Mouse (Mus musculus): ENCODE data around the gene Ecel1. TPM values are rescaled to one million over a fixed set of nuclear protein-coding genes. Genes with fewer than 3 reads are reported as not detected.

The Ecel1 gene
- total RNA-seq (2014; rRNA removed; ENCODE audit: low replicate concordance) (0.46 and 2.2 TPM in 2 replicates), polyA plus RNA-seq (2015; fragmentation: Nextera tagmentation; extraction: Ambion mirVana) (0.41 and 0.55 TPM in 2 replicates)

DNA sequence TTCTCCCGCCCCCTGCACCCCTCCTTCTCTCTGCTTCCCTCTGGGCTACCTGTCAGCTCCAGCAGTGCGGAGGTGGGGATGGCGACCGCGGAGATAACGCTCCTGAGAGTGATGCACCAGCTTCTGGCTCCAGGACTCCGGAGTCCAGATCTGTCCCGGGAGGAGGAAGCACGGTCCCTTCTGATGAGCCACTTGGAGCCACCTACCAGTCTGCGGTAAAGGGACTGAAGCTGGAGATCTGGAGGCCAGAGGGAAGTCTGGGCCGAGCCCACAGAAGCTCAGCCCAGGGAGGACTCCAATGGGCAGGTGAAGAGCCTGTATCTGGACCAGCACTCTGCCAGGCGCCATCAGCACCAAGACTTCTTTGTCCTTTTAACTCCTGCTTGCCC lies at the start of gene Ecel1:
Gene Ecel1 (minus strand): TSS at position 323 of the 389 bp plus-strand sequence.
- no peak for ATAC-seq (ENCODE audit: insufficient read depth, low read depth)
- H3K9ac ChIP-seq (replicated peaks; ENCODE audit: low read depth, low read length) = no peak within 1 kb of the TSS
- TF ChIP-seq EP300 (IDR thresholded peaks at IDR 0.05; ENCODE audit: low read depth) (no peak), CTCF (IDR thresholded peaks at IDR 0.05; ENCODE audit: low read depth) (no peak)
- peak within 1 kb of the TSS; percentile 55 for H3K4me2 ChIP-seq (ENCODE audit: low read depth, low read length)
- peak within 1 kb of the TSS; percentile 30 for H3K4me3 ChIP-seq (ENCODE audit: low read depth, low read length)
- DNase-seq (ENCODE audit: low spot score) = no peak
- H3K27me3 ChIP-seq (ENCODE audit: control insufficient read depth, insufficient read depth, low read length) = peaks cover 83% of the 10 kb centered on the region
- WGBS = 3% methylated on average over 11 of the region's 12 CpGs
- H3K4me1 ChIP-seq (ENCODE audit: control insufficient read depth, insufficient read depth) = no peaks in the 10 kb centered on the region
- H3K36me3 ChIP-seq (replicated peaks; ENCODE audit: control insufficient read depth, insufficient read depth, low read length) = no peaks in the 10 kb centered on the region
- H3K9me3 ChIP-seq (replicated peaks; ENCODE audit: control insufficient read depth, low read length) = no peaks in the 10 kb centered on the region
- no peak within 1 kb of the TSS for H3K27ac ChIP-seq (ENCODE audit: low read depth)

- H3K4me2 ChIP-seq (ENCODE audit: low read depth, low read length) = no peak overlapping the region
- 41% methylated on average over 3 of the region's 3 CpGs for WGBS
- no peak for TF ChIP-seq CTCF (IDR thresholded peaks at IDR 0.05; ENCODE audit: low read depth)
- TF ChIP-seq EP300 (IDR thresholded peaks at IDR 0.05; ENCODE audit: low read depth) = no peak
- H3K4me3 ChIP-seq (ENCODE audit: low read depth, low read length) = no peak overlapping the region
- no peaks in the 10 kb centered on the region for H3K9me3 ChIP-seq (replicated peaks; ENCODE audit: control insufficient read depth, low read length)
- H3K27ac ChIP-seq (ENCODE audit: low read depth) = no peak overlapping the region
- H3K4me1 ChIP-seq (ENCODE audit: control insufficient read depth, insufficient read depth) = no peaks in the 10 kb centered on the region; the same call in 1 of the 2 replicates
- DNase-seq (ENCODE audit: low spot score) (no peak), ATAC-seq (ENCODE audit: insufficient read depth, low read depth) (no peak)
- peaks cover 21% of the 10 kb centered on the region for H3K27me3 ChIP-seq (ENCODE audit: control insufficient read depth, insufficient read depth, low read length)
- H3K36me3 ChIP-seq (replicated peaks; ENCODE audit: control insufficient read depth, insufficient read depth, low read length) = no peaks in the 10 kb centered on the region
- H3K9ac ChIP-seq (replicated peaks; ENCODE audit: low read depth, low read length) = no peak overlapping the region
Measured at GRCm38 (mm10) chr1:87205502-87205901, 49.2 kb upstream of the Ecel1 start.

DNA sequence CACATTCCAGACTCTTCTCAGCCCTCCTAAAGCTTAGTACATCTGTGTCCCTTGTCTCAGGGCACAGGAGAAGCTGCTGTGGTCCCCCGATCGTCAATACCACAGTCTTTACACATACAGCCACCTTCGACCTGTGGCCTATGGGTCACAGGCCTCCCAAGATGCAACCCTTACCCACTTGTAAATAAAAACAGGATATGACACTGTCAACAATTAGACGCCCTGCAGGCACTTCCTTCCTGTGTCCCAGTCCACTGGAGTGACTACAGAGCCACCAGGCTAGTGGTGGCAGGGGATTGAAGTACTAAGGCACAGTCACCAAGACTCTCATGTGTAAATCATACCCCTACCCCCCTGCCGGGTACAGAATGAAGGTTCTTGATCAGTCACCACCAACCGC lies 48.7 kb upstream of the Ecel1 start:
- TF ChIP-seq EP300 (IDR thresholded peaks at IDR 0.05; ENCODE audit: low read depth) (no peak), CTCF (IDR thresholded peaks at IDR 0.05; ENCODE audit: low read depth) (no peak)
- H3K9ac ChIP-seq (replicated peaks; ENCODE audit: low read depth, low read length) = no peak overlapping the region
- no peaks in the 10 kb centered on the region for H3K36me3 ChIP-seq (replicated peaks; ENCODE audit: control insufficient read depth, insufficient read depth, low read length)
- H3K27ac ChIP-seq (ENCODE audit: low read depth) = no peak overlapping the region
- no peak overlapping the region for H3K4me2 ChIP-seq (ENCODE audit: low read depth, low read length)
- no peaks in the 10 kb centered on the region for H3K9me3 ChIP-seq (replicated peaks; ENCODE audit: control insufficient read depth, low read length)
- ATAC-seq (ENCODE audit: insufficient read depth, low read depth) = no peak
- 51% methylated on average over 6 of the region's 6 CpGs for WGBS
- peaks cover 21% of the 10 kb centered on the region for H3K27me3 ChIP-seq (ENCODE audit: control insufficient read depth, insufficient read depth, low read length)
- no peaks in the 10 kb centered on the region; the same call in 1 of the 2 replicates for H3K4me1 ChIP-seq (ENCODE audit: control insufficient read depth, insufficient read depth)
- H3K4me3 ChIP-seq (ENCODE audit: low read depth, low read length) = no peak overlapping the region
- no peak for DNase-seq (ENCODE audit: low spot score)

DNA sequence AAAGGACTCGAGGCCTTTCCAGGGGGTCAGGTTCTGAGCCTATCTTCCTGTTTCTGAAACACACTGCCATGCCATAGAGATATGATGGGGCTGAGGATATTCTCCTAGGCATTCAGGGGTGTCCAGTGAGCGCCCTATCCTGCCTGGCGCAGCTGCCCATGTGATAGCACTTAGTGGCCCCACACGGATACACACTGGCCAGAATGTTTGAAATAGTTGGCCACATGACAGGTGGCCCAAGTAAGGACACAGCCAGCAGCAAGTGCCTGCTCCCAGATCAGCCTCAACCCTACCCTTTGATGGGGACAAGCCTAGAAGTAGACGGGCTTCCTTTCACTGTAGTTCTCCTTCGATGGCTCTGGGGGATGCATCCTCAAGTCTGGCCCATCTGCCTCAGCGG lies 48.1 kb upstream of the Ecel1 start, which contains the start of gene Chrng:
Gene Chrng (plus strand): TSS at position 193 of the 400 bp plus-strand sequence.
- Histone ChIP-seq H3K4me2 (ENCODE audit: low read depth, low read length) (no peak within 1 kb of the TSS), H3K4me3 (ENCODE audit: low read depth, low read length) (no peak within 1 kb of the TSS), H3K9ac (replicated peaks; ENCODE audit: low read depth, low read length) (no peak within 1 kb of the TSS), H3K27ac (ENCODE audit: low read depth) (no peak within 1 kb of the TSS), H3K4me1 (ENCODE audit: control insufficient read depth, insufficient read depth) (no peaks in the 10 kb centered on the region; the same call in 1 of the 2 replicates), H3K27me3 (ENCODE audit: control insufficient read depth, insufficient read depth, low read length) (peaks cover 21% of the 10 kb centered on the region), H3K9me3 (replicated peaks; ENCODE audit: control insufficient read depth, low read length) (no peaks in the 10 kb centered on the region), H3K36me3 (replicated peaks; ENCODE audit: control insufficient read depth, insufficient read depth, low read length) (no peaks in the 10 kb centered on the region)
- DNase-seq (ENCODE audit: low spot score) (no peak), ATAC-seq (ENCODE audit: insufficient read depth, low read depth) (no peak)
- TF ChIP-seq CTCF (IDR thresholded peaks at IDR 0.05; ENCODE audit: low read depth) = no peak
- TF ChIP-seq EP300 (IDR thresholded peaks at IDR 0.05; ENCODE audit: low read depth) = no peak
- 86% methylated on average over 7 of the region's 7 CpGs for WGBS

DNA sequence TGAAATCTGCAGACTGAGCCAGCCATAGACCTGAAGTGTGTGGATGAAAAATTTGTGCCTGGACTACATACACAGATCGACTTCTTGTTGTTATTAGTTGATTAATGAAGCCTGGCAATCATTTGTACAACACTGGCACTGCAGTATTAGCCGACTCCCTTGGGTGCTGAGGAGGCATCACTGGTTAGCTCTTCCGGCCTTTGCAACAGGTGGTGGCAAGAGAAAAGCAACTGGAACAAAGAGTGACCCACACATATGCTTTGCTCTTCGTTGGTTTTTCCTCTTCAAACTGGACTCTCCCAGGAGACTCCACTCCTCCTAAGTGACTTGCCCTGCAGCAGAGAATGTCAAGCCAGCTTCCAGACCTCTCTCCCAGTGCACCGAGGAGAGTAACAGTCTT lies 47.5 kb upstream of the Ecel1 start:
- Histone ChIP-seq H3K4me1 (ENCODE audit: control insufficient read depth, insufficient read depth) (no peaks in the 10 kb centered on the region; the same call in 1 of the 2 replicates), H3K27me3 (ENCODE audit: control insufficient read depth, insufficient read depth, low read length) (peaks cover 21% of the 10 kb centered on the region), H3K27ac (ENCODE audit: low read depth) (no peak overlapping the region), H3K4me3 (ENCODE audit: low read depth, low read length) (no peak overlapping the region), H3K4me2 (ENCODE audit: low read depth, low read length) (no peak overlapping the region), H3K36me3 (replicated peaks; ENCODE audit: control insufficient read depth, insufficient read depth, low read length) (no peaks in the 10 kb centered on the region), H3K9me3 (replicated peaks; ENCODE audit: control insufficient read depth, low read length) (no peaks in the 10 kb centered on the region), H3K9ac (replicated peaks; ENCODE audit: low read depth, low read length) (no peak overlapping the region)
- 71% methylated on average over 5 of the region's 5 CpGs for WGBS
- DNase-seq (ENCODE audit: low spot score) (no peak), ATAC-seq (ENCODE audit: insufficient read depth, low read depth) (no peak)
- TF ChIP-seq CTCF (IDR thresholded peaks at IDR 0.05; ENCODE audit: low read depth) (no peak), EP300 (IDR thresholded peaks at IDR 0.05; ENCODE audit: low read depth) (no peak)

DNA sequence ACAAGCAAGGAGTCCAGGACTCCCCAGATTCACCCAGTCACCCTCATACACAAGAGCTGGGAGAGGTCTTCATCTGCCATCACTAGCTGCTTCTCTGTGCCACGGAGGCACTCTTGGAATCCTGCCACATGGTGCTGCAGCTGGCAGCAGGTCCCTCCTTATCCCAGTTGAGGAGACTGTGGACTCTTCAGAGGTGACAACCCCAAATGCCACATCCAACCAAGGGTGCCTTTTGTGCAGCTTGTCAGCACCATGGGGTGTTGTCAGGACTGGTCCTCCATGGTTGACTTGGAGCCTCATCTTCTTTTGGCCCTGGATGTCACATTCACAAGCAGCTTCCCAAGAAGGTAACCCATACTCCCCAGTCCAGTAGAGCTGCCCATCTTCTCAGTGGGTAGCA lies 45.5 kb upstream of the Ecel1 start:
- no peak overlapping the region for H3K4me3 ChIP-seq (ENCODE audit: low read depth, low read length)
- H3K9me3 ChIP-seq (replicated peaks; ENCODE audit: control insufficient read depth, low read length) = no peaks in the 10 kb centered on the region
- TF ChIP-seq CTCF (IDR thresholded peaks at IDR 0.05; ENCODE audit: low read depth) (no peak), EP300 (IDR thresholded peaks at IDR 0.05; ENCODE audit: low read depth) (no peak)
- ATAC-seq (ENCODE audit: insufficient read depth, low read depth) = no peak
- H3K27me3 ChIP-seq (ENCODE audit: control insufficient read depth, insufficient read depth, low read length) = peaks cover 11% of the 10 kb centered on the region
- WGBS = 16% methylated on average over 1 of the region's 1 CpGs
- DNase-seq (ENCODE audit: low spot score) = no peak
- peaks cover 6% of the 10 kb centered on the region; the same call in 1 of the 2 replicates for H3K4me1 ChIP-seq (ENCODE audit: control insufficient read depth, insufficient read depth)
- no peaks in the 10 kb centered on the region for H3K36me3 ChIP-seq (replicated peaks; ENCODE audit: control insufficient read depth, insufficient read depth, low read length)
- no peak overlapping the region for H3K9ac ChIP-seq (replicated peaks; ENCODE audit: low read depth, low read length)
- H3K27ac ChIP-seq (ENCODE audit: low read depth) = no peak overlapping the region
- no peak overlapping the region for H3K4me2 ChIP-seq (ENCODE audit: low read depth, low read length)
